Mouse (Mus musculus): ENCODE measurements at regions not wholly inside any gene's neighbourhood (a gene's known extent, or its start where the extent isn't known, plus 50 kb on each side); places are given as distances from the start of the nearest gene placed in this dataset.

DNA sequence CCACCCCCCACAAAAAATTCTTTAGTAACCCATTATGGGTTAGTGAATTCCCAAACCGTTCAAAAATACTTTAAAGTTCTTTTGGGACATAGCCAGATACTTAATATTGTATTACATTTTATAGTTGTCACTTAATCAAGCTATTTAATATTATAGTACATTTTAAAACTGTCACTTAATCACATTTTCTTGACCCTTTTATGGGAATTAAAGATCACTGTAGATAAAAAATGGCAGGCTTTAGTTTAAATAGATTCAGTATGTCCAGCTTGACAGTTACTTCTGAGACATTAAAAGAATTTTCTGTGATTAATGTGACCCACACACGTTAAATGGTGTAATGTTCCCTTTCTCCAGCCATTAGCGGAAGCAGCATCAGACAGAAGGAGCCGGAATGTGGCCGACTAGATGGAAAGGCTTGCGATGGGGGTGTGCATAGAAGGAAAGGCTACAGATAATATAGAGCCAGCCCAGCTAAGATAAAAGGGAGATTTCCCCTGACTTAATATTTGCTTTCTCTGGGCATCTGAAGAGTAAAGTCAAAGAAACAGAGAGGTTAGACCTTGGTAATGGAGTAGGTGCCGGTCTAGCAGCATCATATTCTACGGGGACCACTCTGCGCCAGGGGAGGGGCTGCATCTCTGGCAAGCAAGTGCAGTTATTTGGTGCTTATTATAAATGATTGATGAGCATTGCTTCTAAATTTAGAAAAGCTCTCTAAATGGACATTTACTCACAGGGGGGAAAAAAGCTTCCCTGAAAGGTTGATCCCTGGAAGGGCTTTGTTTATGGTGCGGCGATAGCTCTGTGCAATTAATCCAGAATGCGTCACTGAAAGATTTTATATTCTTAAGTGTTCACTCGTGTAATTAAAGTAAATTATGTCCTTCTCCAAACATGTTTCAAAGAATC lies 331.8 kb upstream of the Meis1 start:
- no peak for DNase-seq (ENCODE audit: low read depth, low spot score)

DNA sequence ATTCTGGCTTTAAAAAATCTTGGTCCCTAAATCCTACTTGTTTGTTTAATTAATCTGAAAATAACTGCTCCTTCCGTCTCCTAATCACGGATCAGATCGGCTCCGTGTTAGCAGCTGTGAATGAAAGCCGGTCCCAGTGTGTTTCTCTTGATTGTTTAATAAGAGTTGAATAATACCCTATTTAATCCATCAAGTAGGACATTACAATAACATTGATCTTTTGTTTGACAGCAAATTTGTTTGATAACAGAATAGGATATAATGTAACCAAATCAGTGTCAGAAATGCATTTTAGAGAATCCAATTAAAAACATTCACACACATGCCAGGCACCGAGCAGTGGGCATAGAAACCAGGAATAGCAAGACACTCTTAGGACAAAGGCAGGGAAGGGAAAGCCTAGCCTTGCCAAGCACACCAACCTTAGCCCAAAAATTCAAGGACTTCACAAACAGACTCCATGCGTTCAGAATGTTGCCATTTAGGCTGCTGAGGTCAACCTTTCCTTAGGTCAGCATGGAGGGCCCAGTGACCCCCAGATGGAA lies 332.5 kb upstream of the Meis1 start:
- DNase-seq (ENCODE audit: low read depth, low spot score) = no peak

DNA sequence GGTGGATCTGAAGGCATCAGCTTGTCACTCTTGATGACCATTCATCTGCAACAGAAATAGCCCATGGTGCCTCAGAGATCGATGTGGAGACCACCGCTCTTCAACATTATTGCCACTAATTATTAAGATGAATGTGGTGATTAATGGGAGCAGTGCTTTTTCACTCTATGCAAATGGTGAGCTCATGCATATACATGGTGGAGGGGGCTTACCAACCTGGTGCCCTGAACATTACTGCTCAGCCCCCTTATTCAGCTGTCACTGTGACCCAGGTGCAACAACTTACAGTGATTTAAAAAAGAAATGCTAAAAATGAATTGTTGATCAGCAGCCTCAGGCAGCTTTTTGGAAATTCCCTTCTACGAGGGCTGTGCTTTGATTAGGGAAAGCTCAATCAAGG lies 334.9 kb upstream of the Meis1 start:
- DNase-seq (ENCODE audit: low read depth, low spot score) = no peak

DNA sequence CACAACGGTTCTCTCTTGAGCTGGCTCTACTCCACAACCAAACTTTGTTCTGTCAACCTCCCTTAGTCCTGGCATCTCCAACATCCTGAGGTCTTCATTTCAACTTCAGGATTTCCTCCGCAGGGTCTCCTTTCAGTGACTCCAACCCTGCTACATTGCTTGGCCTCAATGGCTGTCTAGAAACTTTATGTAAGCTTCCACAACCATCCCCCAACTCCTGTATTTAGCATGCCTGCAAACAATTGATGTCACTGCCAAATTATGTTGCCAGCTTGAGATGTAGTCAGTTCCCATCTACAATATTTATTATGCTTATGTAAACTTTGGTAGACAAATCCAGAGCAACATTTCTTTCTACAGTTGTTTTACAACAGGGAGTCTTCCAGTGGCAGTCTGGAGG lies 336.4 kb upstream of the Meis1 start:
- DNase-seq (ENCODE audit: low read depth, low spot score) = no peak

DNA sequence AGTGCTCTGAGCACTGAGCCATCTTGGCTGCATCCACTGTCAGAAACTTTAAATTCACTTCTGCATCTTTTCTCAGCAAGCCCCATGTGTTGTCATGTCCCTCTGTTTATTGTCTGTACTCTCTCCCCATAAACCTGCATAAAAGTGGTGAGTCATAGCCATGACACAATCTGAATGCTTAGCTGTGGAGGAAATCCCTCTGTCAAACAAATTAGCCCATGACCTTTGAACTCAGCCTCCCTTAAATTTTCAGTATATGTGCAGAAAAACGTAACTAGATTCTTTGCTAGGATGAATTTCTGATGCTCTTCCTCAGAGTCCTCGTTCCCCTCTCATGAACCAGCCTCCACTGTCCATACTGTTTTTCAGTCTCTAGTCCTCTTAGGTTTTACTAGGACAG lies 337.4 kb upstream of the Meis1 start:
- DNase-seq (ENCODE audit: low read depth, low spot score) = no peak

DNA sequence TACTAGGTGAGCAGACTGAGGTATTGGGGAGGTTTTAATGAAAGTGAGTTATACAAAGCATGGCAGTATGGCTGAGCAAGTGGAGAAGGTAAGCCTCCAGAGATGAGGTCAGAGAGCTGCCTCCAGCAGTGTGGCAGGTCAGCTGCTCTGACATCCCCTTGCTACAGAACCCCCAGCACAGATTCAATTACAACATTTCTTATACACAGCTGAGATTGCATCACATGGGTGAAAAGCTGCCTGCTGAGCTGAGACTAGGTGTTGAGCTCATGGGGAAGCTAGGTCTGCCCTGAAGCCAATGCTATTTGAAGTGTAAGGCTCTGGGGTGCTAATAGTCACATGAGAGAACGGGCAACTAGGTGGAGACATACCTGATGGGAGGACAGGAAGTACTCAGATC lies 350.4 kb upstream of the Meis1 start:
- no peak for DNase-seq (ENCODE audit: low read depth, low spot score)

DNA sequence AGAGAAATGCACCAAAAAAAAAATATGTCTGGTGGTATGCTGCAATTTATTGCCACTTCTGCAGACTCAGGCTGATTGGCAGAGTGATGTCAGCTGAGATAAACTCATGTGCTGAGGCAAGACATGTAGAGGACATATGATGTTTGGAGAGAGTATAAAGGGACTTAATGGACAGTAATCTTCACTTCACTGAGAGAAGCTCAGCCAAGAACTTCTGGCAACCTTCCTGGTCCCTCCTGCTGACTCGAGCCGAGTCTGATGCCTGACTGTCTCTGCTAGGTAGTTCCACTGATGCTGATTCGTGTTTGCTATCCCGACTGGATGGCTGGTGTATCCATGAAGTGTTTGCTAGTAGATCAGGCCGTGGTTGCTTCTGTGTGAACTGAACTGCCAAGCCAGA lies 354.7 kb upstream of the Meis1 start:
- no peak for DNase-seq (ENCODE audit: low read depth, low spot score)

DNA sequence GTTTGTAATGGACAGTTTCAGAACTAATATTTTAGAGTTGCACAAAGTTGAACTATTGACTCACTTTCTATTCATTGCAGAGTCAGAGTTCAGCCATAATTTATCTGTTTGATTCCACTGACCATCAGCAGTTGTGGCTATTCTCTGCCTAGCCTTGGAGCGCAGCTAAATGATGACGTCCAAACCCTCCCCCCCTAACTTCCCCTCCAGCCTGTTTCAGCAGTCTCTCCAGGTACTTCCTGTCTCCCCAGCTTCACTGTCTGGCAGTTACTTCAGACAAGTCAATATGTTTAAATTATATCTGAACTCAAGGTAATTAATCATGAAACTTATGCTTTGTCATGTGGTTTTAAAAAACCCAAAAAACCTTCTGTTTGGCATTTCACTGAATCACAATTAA lies 362.1 kb upstream of the Meis1 start:
- no peak for DNase-seq (ENCODE audit: low read depth, low spot score)

DNA sequence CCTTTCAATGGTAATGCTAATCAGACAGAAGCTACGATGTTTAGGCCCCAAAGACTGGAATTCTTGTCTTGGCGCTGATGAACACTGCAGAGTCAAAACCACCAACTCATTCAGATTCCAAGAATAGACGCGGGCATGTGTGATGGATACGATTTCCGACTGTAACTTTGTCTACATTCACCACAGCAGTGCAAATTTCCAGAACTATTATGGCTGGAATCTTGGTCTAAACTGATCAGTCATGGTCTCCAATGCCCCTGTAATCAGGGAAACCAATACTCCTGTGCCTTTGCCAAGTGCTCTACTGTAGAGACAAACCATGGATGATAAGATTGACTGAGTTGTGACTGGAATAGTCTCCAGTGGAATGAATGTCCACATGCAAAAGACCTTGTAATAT lies 370.4 kb upstream of the Meis1 start:
- DNase-seq (ENCODE audit: low read depth, low spot score) = no peak

DNA sequence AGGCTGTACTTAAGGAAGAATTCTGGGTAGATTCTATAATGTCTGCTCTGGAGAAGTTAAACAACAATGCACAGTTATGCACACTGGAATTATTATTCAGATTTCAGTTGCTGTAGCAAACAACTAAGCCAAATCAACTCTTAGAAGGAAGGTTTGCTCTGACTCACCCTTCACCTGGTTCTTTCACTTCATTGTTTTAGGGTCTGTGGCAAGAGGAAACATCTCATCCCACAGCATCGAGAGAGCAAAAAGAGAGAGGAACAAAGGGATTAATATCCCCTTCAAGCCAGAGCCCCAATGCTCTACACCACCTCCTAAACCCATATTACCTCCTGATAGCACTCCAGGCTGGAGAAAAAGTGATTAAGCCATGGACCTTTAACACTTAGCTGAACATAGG lies 373.4 kb upstream of the Meis1 start:
- no peak for DNase-seq (ENCODE audit: low read depth, low spot score)

DNA sequence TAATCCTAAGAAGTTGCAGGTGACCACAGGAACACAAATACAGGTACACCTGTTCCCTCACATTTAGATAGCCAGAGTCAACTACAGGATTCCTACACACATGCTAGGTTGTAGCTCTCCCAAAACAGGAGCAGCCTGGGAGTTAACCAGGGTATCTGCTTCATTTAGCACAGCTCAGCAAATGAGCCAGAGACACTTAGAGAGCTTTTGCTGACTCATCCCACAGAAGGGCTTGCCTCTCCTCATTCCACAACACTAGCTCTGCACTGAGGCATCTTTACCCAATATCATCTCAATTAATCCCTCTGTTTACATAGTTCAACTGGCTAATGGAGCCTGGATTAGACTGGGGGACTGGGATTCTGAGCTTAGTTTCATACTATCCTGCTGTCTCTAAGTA lies 375.6 kb upstream of the Meis1 start:
- no peak for DNase-seq (ENCODE audit: low read depth, low spot score)

DNA sequence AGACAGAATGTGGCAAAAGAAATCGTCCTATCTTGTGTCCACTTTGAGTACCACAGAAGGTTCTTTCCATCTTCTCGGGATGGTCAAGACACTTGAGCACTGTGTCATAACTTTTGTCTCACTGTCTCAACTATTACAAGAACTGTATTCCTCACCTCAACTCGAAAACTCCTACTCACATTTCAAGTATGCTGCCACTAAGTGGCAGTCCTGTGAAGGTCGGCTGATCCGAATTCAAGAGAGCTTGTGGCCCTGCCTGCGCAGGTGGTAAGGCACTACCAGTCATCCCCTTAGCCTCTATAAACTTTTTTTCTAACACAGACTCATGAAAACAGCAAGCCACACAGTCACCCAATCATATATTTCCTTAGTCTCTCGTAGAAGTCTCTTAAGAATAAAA lies 381.6 kb upstream of the Meis1 start:
- no peak for DNase-seq (ENCODE audit: low read depth, low spot score)

DNA sequence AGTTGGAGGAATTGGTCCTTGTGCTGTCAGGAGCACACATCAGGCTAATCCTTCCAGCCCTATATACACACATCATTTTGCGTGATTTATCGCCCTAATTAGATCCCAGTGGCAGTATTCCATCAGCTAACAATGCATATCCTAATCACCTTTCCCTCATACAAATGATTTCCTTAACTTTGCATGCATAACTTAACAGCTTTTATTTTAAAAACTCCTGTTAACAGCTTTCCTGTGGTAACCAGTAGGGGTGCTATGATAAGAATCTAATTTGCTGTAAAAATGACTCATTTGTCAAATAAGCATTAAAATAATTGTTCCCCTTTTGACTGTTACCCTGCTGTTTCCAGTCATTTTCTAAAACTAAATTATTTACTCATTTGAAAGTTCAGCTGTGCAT lies 401.4 kb upstream of the Meis1 start:
- DNase-seq (ENCODE audit: low read depth, low spot score) = no peak

DNA sequence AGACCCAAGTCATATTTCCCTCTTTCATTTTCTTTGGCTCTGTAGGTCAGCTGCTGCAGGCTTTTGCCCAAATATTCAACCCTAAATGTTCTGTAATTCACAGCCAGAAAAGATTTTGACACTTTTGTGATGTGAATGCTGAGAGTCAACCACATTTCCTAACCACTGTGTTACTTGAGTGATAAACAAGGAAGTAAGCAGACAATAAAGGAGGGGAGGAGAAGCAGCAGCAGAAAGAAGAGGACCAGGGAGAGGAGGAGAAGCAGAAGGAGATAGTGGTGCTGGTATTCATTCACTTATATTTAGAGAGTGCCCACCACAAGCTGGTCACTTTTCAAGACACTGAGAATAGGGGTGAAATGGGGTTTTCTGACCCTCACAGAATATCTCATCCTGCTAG lies 404.5 kb upstream of the Meis1 start:
- no peak for DNase-seq (ENCODE audit: low read depth, low spot score)

DNA sequence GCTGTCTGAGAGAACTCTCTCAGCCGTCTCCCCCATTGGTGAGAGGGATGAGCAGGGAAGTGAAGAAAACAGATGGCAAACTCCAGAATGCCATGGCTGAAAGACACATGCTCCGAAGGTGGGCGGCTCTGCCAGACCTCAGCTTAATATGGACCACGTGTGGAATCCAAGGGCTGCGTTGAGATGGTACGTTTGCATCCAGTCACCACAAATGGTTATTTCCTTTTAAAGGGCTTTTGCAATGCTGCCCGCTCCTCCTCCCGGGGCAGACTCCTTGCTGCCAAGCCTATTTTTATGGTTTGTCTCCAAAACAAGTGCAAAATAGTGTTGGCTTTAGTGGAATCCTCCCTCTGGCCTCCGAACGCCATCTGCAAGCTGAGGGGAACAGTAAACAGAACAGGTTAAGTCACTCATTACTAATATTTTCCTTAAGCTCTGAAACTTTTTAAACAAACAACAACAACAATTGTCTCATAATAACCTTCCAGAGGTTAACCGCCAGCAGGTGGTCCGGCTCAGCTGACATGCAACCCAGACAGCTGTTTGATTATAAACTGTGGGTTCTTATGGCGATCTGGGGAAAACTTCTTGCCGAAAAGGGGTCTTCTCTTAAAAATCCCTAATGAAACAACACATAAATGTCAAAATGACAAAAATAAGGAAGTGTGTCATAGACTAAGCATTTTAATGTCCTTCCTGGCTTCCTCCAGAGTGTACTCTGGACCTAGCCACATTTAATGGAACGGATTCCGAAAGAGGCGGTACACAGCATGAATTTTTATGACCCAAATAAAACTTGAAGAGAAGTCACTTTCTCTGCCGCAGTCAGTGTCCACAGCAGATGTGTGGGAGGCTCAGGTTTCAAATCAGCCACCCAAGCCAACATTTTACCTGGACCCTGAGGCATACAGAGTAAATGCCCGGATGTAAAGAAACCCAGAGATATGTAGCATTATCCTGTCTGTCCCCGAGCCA lies 405.3 kb upstream of the Meis1 start:
- no peak for DNase-seq (ENCODE audit: low read depth, low spot score)

DNA sequence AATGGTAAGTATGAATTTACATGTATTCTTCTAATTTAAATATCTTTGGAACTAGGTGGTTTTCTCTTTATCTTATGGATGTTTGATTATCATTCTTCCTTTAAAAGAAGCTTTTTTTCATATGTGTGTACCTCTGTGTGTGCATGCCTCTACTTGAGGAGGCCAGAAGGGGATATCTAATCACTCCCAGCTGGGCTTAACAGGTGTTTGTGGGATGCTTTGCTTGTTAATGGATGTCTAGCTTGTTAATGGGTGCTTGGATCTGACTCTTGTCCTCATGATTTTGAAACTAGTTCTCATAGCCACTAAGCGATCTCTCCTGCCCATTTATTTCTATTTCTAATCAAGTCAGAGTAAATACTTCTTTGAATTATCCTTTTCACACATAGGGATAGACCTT lies 408.8 kb upstream of the Meis1 start:
- no peak for DNase-seq (ENCODE audit: low read depth, low spot score)

DNA sequence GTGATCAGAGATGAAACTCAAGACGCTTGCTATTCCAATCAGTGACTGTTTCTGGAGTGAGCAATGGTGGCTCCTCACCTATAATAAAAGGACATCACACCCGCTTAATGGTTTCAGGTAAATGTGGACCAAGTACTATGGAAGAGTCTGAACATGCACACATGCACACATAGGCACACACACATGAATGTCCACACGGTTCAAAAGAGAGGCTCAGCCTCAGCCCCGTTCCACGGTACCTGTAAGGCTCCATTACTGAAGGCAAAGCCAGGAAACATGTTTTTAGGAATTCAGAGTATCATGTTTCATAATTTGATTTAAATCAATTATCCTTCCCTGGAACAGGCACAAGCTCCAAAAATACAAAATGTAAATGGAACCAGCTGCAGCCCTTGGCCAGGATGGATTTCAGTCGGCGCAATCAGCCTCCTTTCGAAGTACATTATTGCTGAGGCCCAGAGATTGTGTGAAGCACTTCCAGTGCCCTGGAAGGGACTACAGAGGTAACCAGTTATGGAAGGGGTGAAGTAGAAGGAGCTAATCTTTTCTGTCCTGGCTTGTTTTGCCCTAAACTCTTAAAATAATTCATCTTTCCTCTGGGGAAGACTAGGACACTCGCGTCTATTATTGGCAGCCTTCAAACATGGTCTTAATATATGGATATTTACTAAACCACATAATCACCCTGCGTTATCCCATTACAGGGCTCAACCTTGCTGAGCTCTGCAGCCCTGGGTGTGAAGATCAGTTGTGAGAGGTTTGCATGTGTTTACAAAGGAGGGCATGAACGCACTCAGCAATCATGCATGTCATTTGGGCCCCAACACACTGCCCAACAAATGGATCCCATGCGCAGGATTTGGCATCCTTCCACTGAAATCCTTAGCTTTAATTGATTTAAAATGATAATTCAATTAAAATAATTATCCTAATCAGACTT lies 415.2 kb upstream of the Meis1 start:
- no peak for DNase-seq (ENCODE audit: low read depth, low spot score)

DNA sequence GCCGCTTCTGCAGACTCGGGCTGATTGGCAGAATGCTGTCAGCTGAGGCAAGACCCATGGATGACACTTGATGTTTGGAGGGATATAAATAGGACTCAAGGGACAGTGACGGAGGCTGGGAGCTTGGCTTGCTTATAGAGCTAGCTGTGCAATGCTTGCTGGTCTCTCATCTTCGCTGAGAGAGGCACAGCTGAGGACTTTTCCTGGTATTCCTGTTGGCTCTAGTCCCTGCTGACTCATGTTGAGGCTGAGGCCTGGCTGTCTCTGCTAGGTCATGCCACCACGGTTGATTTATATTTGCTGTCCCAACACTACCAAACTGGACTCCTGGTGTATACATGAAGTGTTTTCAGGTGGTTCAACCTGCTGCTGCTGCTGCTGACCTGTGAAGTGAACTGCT lies 419.6 kb upstream of the Meis1 start:
- no peak for DNase-seq (ENCODE audit: low read depth, low spot score)

DNA sequence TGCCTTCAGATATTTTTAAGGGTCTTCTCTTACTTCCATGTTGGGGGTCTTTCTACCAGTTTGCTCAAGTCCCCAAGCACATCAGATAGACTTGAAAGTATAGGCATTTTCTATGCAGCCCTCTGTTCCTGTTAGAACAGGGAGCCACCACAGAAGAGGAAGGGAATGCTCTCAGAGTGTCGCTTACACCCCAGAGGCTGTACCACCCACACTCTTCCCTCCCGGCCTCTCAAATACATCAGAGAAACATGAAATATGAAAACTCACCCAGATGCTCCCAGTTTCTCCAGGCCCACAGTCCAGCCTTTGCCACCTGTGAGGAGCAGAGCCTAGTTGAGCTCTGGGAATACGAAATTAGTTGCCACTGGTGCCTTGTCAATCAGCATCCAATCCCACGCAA lies 423.2 kb upstream of the Meis1 start:
- no peak for DNase-seq (ENCODE audit: low read depth, low spot score)

DNA sequence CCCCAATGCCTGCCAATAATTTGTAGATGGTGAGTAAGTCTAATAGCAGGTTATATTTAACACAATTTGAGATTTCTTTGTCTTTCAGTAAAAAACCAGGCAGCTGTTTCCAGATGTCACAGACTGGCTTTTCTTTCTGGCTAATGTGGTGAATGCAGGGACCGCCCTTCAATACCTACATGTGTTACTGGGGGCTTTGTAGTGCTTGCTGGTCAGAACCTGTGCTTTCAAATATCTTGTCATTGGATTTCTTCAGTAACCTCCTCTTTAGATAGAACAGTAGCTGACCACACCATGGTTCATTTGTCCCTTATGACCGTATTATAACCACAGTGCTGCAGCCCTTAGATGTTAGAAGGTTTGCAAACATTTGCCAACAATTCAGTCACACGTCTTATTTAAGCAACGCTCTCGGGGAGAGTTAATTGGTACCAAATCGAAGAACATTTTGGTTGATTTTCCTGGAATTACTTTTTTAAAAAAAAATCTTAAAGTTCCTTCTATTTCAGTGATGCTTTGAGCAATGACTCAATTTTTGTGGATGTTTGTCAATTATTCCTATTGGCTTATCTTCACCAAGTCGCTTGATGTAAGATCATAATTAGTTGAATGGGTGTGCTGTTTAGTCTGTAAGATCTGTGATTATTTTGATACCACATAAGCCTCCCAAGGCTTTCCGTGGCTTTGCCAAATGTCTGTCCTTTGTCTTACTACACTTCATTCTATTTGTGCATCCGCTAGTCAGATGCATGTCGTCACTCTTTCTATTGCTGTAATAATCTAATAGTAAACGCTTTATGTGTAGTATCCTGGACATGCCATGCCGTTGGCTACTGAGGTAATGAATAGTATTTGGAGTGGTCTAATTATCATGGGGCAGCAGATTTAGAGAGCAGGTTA lies 436.9 kb upstream of the Meis1 start:
- no peak for DNase-seq (ENCODE audit: low read depth, low spot score)
